Mouse (Mus musculus) forebrain, embryonic 11.5 days (tissue): ENCODE measurements around the gene Krtap8-1. TPM values are rescaled to one million over a fixed set of nuclear protein-coding genes. Genes with fewer than 3 reads are reported as not detected.

Experiments
- ATAC-seq: fragments of 200-750 bp; cut with Nextera tagmentation; replicated peaks from 2 replicates; pipeline ENCODE4 v1.8.0; 2017; ENCODE audit warnings: moderate TSS enrichment; ENCODE audit not compliant: low FRiP score
- DNase-seq: peaks from one replicate; pipeline ENCODE4 v3.0.0-alpha.2; 2017; ENCODE audit warnings: low spot score
- H3K27ac ChIP-seq: fragments of 300-500 bp; sonication (generic); 2 replicates; pipeline ENCODE4 v1.5.1; 2014; ENCODE audit warnings: low read depth, low read length
- H3K27me3 ChIP-seq: fragments of 300-500 bp; sonication (generic); 2 replicates; pipeline ENCODE4 v1.6.1; 2014; ENCODE audit warnings: mild to moderate bottlenecking, low read length, mixed read lengths; ENCODE audit not compliant: control insufficient read depth, insufficient read depth
- H3K36me3 ChIP-seq: fragments of 300-500 bp; sonication (generic); 2 replicates; pipeline ENCODE4 v1.6.1; 2014; ENCODE audit warnings: mild to moderate bottlenecking, low read length, moderate library complexity, mixed read lengths; ENCODE audit not compliant: control insufficient read depth, insufficient read depth
- H3K4me1 ChIP-seq: fragments of 300-500 bp; sonication (generic); replicated peaks from 2 replicates; pipeline ENCODE4 v1.6.1; 2014; ENCODE audit warnings: low read length, mixed read lengths; ENCODE audit not compliant: control insufficient read depth, insufficient read depth
- H3K4me2 ChIP-seq: fragments of 300-500 bp; sonication (generic); 2 replicates; pipeline ENCODE4 v1.6.1; 2014; ENCODE audit warnings: low read depth, mild to moderate bottlenecking, low read length, moderate library complexity, mixed read lengths; ENCODE audit not compliant: severe bottlenecking
- H3K4me3 ChIP-seq: fragments of 300-500 bp; sonication (generic); 2 replicates; pipeline ENCODE4 v1.5.1; 2014; ENCODE audit warnings: low read depth, low read length
- H3K9ac ChIP-seq: fragments of 300-500 bp; sonication (generic); 2 replicates; pipeline ENCODE4 v1.6.1; 2014; ENCODE audit warnings: low read length
- H3K9me3 ChIP-seq: fragments of 300-500 bp; sonication (generic); 2 replicates; pipeline ENCODE4 v1.6.1; 2016; ENCODE audit warnings: low read length, mixed read lengths; ENCODE audit not compliant: control insufficient read depth
- WGBS: fragments of 180-500 bp; shearing (Covaris S2); extraction: QIAGEN DNeasy Blood & Tissue Kit; methylation state at CpG from one replicate; pipeline ENCODE4 v1.1.7; 2014; 5-methylcytosine and 5-hydroxymethylcytosine counted together
- polyA plus RNA-seq: library from polyadenylated mRNA; unstranded; fragments of >200 nt; fragmentation: Nextera tagmentation; extraction: Ambion mirVana; gene quantifications from 2 replicates; pipeline ENCODE4 v1.2.1, GENCODE M21; 2014

The Krtap8-1 gene
- polyA plus RNA-seq, result not detected in 2 replicates

- 78% methylated on average over 7 of the region's 7 CpGs for WGBS
- no peak for DNase-seq
Observed at GRCm38 (mm10) chr16:89487852-89488251, at the start of gene Krtap8-1. Gene Krtap8-1 (minus strand): TSS chr16:89487952.

GRCm38 (mm10) chr16:89537349-89537748 lies 49.6 kb upstream of the Krtap8-1 start:
- no peak overlapping the region for H3K9ac ChIP-seq
- H3K4me2 ChIP-seq, result no peak overlapping the region
- H3K4me3 ChIP-seq, result no peak overlapping the region
- no peaks in the 10 kb centered on the region for H3K27me3 ChIP-seq
- WGBS, result 94% methylated on average over 6 of the region's 6 CpGs
- H3K9me3 ChIP-seq, result no peaks in the 10 kb centered on the region
- no peak for ATAC-seq
- no peaks in the 10 kb centered on the region for H3K4me1 ChIP-seq
- no peaks in the 10 kb centered on the region for H3K36me3 ChIP-seq
- no peak for DNase-seq
- H3K27ac ChIP-seq, result no peak overlapping the region

More at GRCm38 (mm10) chr16:89487852-89488251, at the start of gene Krtap8-1:
- 0 out of 2 replicates have a peak, but pooled peaks have one; percentile 46 for ATAC-seq
- Histone ChIP-seq H3K4me3 (no peak within 1 kb of the TSS), H3K4me1 (no peaks in the 10 kb centered on the region), H3K4me2 (no peak within 1 kb of the TSS), H3K36me3 (no peaks in the 10 kb centered on the region), H3K27me3 (no peaks in the 10 kb centered on the region), H3K9ac (no peak within 1 kb of the TSS), H3K27ac (no peak within 1 kb of the TSS), H3K9me3 (no peaks in the 10 kb centered on the region)

- no peak overlapping the region for H3K4me3 ChIP-seq
- WGBS, result 14% methylated on average over 7 of the region's 7 CpGs
- H3K4me2 ChIP-seq, result peak overlapping the region; percentile 21; the same call in 1 of the 2 replicates
- H3K9ac ChIP-seq, result no peak overlapping the region
- H3K27me3 ChIP-seq, result no peaks in the 10 kb centered on the region
- peak; percentile 83 for ATAC-seq
- DNase-seq, result no peak
- no peaks in the 10 kb centered on the region for H3K9me3 ChIP-seq
- no peaks in the 10 kb centered on the region for H3K36me3 ChIP-seq
- peak overlapping the region; percentile 66 for H3K27ac ChIP-seq
- peaks cover 16% of the 10 kb centered on the region; the same call in 1 of the 2 replicates for H3K4me1 ChIP-seq
Observed at GRCm38 (mm10) chr16:89530547-89530946, 42.8 kb upstream of the Krtap8-1 start.

GRCm38 (mm10) chr16:89529846-89530245 lies 42.1 kb upstream of the Krtap8-1 start:
- H3K4me3 ChIP-seq, result no peak overlapping the region
- H3K36me3 ChIP-seq, result no peaks in the 10 kb centered on the region
- ATAC-seq (peak; percentile 49), DNase-seq (no peak)
- no peak overlapping the region; the same call in 1 of the 2 replicates for H3K9ac ChIP-seq
- no peaks in the 10 kb centered on the region for H3K27me3 ChIP-seq
- peak overlapping the region; percentile 66 for H3K27ac ChIP-seq
- WGBS, result 65% methylated on average over 7 of the region's 7 CpGs
- H3K4me2 ChIP-seq, result no peak overlapping the region
- H3K9me3 ChIP-seq, result no peaks in the 10 kb centered on the region
- H3K4me1 ChIP-seq, result peaks cover 16% of the 10 kb centered on the region; the same call in 1 of the 2 replicates

- Histone ChIP-seq H3K4me2 (no peak overlapping the region), H3K4me1 (peaks cover 16% of the 10 kb centered on the region; the same call in 1 of the 2 replicates), H3K36me3 (no peaks in the 10 kb centered on the region), H3K4me3 (no peak overlapping the region), H3K27me3 (no peaks in the 10 kb centered on the region), H3K9me3 (no peaks in the 10 kb centered on the region), H3K9ac (no peak overlapping the region), H3K27ac (no peak overlapping the region)
- 69% methylated on average over 3 of the region's 3 CpGs for WGBS
- ATAC-seq (0 out of 2 replicates have a peak, but pooled peaks have one; percentile 34), DNase-seq (no peak)
Observed at GRCm38 (mm10) chr16:89528380-89528779, 40.6 kb upstream of the Krtap8-1 start.

- Histone ChIP-seq H3K4me3 (no peak overlapping the region), H3K27ac (no peak overlapping the region), H3K27me3 (no peaks in the 10 kb centered on the region), H3K4me1 (no peaks in the 10 kb centered on the region), H3K4me2 (no peak overlapping the region), H3K9ac (no peak overlapping the region), H3K36me3 (no peaks in the 10 kb centered on the region), H3K9me3 (no peaks in the 10 kb centered on the region)
- DNase-seq (no peak), ATAC-seq (no peak)
- 93% methylated on average over 4 of the region's 4 CpGs for WGBS
Observed at GRCm38 (mm10) chr16:89520996-89521395, 33.2 kb upstream of the Krtap8-1 start.

- 83% methylated on average over 2 of the region's 2 CpGs for WGBS
- DNase-seq, result no peak
- Histone ChIP-seq H3K27ac (no peak overlapping the region), H3K36me3 (no peaks in the 10 kb centered on the region), H3K9me3 (no peaks in the 10 kb centered on the region), H3K27me3 (no peaks in the 10 kb centered on the region), H3K4me2 (no peak overlapping the region), H3K9ac (no peak overlapping the region), H3K4me1 (no peaks in the 10 kb centered on the region), H3K4me3 (no peak overlapping the region)
- ATAC-seq, result no peak
Observed at GRCm38 (mm10) chr16:89520555-89520954, 32.8 kb upstream of the Krtap8-1 start.

GRCm38 (mm10) chr16:89520091-89520490 lies 32.3 kb upstream of the Krtap8-1 start:
- H3K36me3 ChIP-seq, result no peaks in the 10 kb centered on the region
- DNase-seq (no peak), ATAC-seq (no peak)
- no peak overlapping the region for H3K4me3 ChIP-seq
- H3K4me1 ChIP-seq, result no peaks in the 10 kb centered on the region
- no peak overlapping the region for H3K4me2 ChIP-seq
- H3K9ac ChIP-seq, result no peak overlapping the region
- H3K27me3 ChIP-seq, result no peaks in the 10 kb centered on the region
- no peaks in the 10 kb centered on the region for H3K9me3 ChIP-seq
- no peak overlapping the region for H3K27ac ChIP-seq
- 90% methylated on average over 6 of the region's 6 CpGs for WGBS

- WGBS, result 70% methylated on average over 9 of the region's 9 CpGs
Observed at GRCm38 (mm10) chr16:89517635-89518034, 29.9 kb upstream of the Krtap8-1 start.

More at GRCm38 (mm10) chr16:89517635-89518034, 29.9 kb upstream of the Krtap8-1 start:
- Histone ChIP-seq H3K4me3 (no peak overlapping the region), H3K27me3 (no peaks in the 10 kb centered on the region), H3K4me2 (no peak overlapping the region), H3K9ac (no peak overlapping the region), H3K27ac (no peak overlapping the region), H3K4me1 (no peaks in the 10 kb centered on the region), H3K9me3 (no peaks in the 10 kb centered on the region), H3K36me3 (no peaks in the 10 kb centered on the region)
- DNase-seq, result peak; percentile 63
- ATAC-seq, result peak; percentile 73; the same call in 1 of the 2 replicates
